Mouse (Mus musculus) ES-E14 (cell line): ENCODE results near the gene Wnt3.

ENCODE experiments used
- ZC3H11A ChIP-seq: IDR thresholded peaks from 2 replicates; pipeline ENCODE4 v1.6.1; 2012; ENCODE audit warnings: low read depth, mild to moderate bottlenecking, inconsistent platforms, low read length, borderline replicate concordance
- ZNF384 ChIP-seq: IDR thresholded peaks from 2 replicates; pipeline ENCODE4 v1.6.1; 2012; ENCODE audit warnings: low read depth, low read length, inconsistent platforms

DNA sequence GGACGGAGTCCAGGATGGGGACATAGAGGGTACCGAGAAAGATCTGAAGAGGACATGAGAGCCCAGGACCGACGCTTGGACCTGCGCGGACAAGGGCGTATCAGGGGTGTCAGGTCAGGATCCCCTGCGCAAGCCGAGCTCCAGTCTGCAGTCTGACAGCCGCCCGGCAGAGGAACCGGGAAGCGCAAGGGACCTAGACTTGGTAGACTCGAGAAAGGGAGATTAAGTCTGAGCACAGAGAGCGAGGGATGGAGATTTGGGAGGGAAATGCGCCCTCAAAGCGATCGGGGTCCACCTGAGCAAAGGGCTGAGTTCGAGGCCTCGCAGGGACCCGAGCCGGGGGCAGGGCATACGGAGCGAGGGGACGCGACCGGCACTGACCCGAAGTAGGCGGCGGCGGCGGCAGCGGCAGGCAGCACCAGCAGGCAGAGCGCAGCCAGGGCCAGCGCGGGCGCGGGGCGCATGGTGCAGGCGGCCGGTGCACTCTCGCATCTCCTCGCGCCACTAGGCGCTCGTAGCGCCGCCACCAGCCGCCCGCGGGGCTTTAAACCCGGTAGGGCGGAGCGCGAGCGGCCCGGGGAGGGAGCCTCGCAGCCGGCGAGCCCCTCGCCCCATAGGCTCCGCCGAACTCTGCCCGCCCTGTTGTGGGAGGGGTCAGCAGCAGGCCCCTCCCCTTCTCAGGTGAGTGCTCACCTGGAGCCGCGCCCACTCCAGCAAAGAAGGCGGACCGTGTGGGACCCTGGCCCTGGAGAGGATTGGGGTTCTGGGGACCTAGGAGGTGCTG, 24.5 kb upstream of the Wnt3 start, which contains the start of gene Wnt9b:
- TF ChIP-seq ZC3H11A (no peak), ZNF384 (no peak)
